Mouse (Mus musculus): ENCODE results near the gene Dnajc21. TPM values are rescaled to one million over a fixed set of nuclear protein-coding genes. Genes with fewer than 3 reads are reported as not detected.
A peak's percentile ranks its signal among the peaks of the same experiment; 100 is the strongest.

The Dnajc21 gene
- total RNA-seq, 2 experiments from 2014 or later: 18.7 to 21.6 TPM

DNA sequence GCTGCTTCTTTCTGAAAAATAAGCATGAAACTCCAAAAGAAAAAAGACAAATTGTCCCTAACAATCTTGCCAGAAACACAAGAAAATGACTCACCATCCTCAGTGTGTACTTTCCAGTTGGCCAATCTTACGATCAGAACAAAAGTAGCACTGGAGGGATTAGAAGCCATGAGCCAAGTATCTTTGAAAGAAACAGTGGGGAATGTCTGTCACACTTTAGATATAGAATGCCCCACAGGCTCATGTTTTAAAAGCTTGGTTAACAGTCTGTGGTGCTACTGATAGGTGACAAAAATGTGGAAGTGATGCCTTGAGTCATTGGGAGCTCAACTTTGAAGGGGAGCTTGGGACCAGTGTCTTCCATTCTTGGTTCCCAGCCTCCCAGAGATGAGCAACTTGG lies 28.0 kb downstream of the Dnajc21 start:
- no peak for DNase-seq
- intact Hi-C loops (cut with DNase I): loop anchor here (5.0 kb wide), 1 partner anchor 990 kb away; no protein-coding TSS in a partner anchor

DNA sequence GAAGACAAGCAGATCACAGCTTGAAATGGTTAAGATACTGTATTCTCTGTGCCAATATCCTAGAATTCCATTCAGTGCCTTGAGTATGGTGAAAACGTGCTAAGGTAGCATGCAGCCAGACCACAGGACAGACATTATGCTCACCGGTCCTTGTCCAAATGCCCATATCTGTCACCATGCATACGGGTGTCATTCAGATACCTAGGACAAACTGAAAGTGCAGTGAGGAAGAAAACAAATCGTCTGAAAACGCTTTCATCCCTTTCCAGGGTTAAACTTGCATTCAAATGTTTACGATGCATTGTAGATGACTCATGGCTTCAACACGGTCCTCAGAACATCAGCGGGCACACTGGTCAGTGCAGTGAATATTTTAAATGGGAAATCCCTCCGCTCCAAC lies 28.8 kb downstream of the Dnajc21 start:
- DNase-seq: no peak
- intact Hi-C loops (cut with DNase I): loop anchor here (5.0 kb wide), 1 partner anchor 989 kb away; no protein-coding TSS in a partner anchor

DNA sequence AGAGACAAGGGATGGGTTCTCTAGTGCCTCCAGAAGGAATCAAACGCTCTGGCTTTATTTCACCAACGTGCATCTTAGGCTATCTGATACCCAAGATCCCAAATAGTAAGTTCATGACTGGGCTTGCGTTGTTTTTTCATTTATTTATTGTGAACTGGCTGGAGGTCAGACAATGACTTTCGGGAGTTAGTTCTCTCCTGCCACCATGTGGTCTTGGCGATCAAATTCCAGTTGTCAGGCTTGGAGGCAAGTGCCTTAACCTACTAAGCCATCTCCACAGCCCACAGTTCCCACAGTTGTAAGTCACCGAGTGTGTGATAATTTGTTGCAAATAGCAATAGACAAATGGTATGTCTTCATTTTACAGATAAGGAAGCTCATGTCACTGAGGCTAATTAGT lies 30.4 kb downstream of the Dnajc21 start:
- DNase-seq: peak; percentile 21 to 39
- intact Hi-C loops (cut with DNase I): loop anchor here (5.0 kb wide), 1 partner anchor 988 kb away; no protein-coding TSS in a partner anchor

DNA sequence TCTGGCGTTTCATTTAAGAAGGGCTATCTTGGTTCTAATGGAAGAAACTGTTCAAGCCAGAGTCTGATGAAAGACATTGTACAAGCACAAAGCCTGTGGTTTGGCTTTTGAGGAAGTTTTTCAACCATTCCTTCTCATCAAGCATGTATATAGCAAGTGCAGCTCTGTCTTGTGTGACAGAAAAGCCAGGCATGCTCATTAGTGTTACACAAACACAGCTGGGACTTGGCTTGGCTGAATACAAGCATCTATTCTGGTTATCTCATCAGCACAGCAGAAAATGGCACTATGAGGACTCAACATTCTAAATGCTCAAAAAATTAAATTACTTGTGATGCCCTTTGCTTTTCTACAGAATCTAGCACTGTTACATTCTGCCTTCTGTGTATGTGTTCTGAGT lies 33.4 kb downstream of the Dnajc21 start:
- DNase-seq: no peak
- intact Hi-C loops (cut with DNase I): no loop called here

DNA sequence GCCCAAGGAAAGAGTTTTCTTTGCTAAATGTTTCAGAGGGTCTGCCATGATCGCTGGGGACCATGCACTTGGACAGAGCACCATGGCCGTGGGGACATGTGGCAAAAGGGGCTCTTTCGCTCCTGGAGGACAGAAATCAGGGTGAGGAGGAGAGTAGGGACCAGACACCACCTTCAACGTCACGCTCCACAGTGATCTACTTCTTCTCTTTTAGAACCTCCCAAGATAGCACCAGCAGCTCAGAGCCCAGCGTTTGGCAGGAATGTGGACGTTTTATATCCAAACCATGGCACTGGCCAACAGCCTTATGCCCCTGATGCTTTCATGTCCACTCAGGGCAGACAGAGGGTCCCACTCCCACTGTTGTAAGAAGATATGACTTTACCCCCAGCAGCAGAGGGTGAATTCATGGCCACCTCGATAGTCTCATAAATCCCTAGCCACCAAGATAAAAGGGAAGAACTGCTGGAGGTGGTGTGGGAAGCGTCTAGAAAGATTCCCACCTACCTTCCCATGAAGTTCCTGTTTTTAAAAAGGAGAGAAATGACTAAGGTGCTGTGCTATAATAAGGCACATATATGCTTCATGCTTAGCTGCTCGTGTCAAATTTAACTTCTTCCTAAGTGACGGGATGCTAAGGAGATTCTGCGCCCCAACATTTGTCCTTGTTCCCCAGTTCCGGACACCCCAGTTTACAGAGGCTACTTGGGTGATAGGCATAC lies 43.6 kb downstream of the Dnajc21 start:
- intact Hi-C loops (cut with DNase I): no loop called here
- no peak for DNase-seq

DNA sequence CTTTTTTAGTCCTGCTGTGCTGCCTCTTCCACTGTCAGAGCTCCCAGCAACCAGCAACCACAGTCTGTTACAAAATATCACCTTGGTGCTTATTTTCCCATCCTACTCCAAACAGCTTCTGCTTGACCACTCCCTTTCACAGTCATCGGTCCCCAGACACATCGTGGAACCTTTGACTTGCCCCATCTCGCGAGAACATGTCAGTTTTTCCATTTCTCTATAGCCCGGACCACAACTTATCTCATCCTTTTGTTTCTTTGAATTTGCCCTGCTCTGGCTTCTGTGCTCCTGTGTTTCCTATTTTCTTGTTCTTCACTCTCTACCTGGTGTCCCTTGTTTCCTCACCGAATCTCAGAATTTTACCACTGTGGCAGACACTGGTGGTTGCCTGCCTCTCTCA lies 44.2 kb downstream of the Dnajc21 start:
- DNase-seq: no peak

DNA sequence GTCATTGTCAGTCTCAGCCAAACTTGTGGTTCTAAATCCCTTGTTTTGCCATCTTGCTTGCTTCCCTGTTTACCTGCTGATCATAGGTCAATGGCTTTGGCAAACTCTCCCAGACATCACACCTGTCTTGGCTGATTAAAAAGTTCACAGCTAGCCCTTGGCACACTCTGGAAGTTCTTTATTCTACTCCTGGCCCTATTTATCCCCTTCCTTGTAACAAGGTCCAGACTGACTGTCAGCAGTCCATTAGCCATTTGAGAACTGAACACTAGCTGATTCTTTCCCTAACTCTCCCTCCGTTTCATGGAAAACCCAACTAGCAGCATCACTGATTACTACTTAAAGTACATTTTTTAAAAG lies 48.6 kb downstream of the Dnajc21 start:
- intact Hi-C loops (cut with DNase I): no loop called here
- DNase-seq: no peak

More for the DNA sequence above, 44.2 kb downstream of the Dnajc21 start:
- intact Hi-C loops (cut with DNase I): no loop called here

DNA sequence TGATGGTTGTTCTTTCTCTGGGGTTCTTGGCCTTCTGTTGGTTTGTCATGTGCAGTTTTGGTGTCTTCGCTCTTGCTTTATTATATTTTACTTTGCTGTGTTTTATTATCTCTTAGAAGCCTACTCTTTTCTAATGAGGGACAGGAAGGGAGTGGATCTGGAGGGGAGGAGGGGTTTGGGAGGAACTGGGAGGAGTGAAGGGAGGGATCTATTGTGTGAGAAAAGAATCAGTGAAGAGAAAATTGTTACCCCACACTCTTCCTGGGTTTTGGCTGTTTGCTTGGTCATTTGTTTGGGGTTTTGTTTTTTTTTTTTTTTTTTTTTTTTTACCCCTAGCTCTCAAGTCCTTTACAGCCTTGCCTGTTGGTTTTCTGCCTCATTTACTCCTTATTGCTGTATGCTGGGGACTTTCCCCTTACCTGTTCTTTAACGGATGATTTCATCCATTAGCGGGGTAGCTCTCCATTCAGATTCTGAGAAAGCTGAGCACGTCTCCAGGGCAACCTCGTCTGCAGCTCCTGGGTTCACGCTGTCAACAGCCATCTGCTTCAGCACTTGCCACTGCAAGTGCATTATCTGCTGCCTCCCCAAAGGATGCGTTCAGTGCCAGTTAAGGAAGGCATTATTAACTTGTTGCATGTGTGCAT lies 49.1 kb downstream of the Dnajc21 start:
- DNase-seq: no peak
- intact Hi-C loops (cut with DNase I): no loop called here

DNA sequence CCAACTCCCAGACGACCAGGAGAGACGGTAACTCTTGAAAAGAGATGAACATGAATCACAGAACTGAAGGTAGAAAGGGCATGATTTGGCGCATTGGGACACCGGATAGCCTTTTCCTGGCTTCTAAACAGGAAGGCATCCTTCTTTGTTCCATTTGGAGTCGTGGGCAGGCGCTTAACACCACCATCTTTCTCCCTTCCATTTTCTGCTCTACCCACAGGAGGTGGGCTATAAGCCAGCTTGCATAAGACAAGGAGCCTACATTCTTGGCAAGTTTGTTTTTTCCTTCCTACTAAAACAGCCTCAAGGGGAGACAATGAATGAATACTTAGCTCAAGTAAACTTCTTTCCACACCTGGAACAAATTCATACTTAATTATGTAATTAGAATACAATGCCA lies 56.7 kb downstream of the Dnajc21 start:
- intact Hi-C loops (cut with DNase I): no loop called here
- no peak for DNase-seq

DNA sequence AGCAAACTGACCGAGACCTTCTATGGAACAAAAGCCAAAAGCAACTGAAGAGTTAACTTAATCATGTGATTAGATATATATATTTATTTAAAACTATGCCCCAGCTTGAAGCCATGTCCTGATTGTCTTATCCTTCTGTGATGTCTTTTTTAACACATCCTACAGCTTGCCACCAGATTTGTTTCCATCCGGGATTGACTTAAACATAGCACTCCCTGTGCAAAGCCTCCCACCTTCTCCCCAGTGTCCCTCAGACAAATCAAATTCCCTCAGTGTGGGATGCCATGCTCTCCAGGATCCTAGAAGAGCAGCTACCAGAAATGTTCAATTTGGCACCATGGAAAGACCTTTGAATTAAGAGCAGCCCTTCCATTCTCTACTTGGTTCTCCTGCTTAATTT lies 59.4 kb downstream of the Dnajc21 start:
- intact Hi-C loops (cut with DNase I): no loop called here
- no peak for DNase-seq

DNA sequence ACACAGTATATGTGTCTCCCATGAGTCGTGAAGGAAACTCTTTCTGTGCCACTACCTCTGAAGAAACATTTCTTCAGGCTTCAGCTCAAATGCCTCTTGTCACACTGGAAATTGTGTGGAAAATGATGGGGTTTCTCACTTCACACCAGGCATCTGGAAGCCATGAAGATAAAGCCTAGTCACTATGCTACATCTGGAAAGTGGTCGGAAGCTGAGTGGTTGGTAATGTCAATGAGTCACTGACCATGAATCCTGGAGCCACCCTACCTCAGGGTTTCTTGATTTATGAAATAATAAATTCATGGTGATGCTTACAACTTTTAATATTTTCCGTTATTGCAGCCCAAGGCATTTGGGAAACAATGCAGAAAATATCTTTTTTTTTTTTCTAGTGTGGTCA lies 60.5 kb downstream of the Dnajc21 start:
- intact Hi-C loops (cut with DNase I): no loop called here
- DNase-seq: no peak

DNA sequence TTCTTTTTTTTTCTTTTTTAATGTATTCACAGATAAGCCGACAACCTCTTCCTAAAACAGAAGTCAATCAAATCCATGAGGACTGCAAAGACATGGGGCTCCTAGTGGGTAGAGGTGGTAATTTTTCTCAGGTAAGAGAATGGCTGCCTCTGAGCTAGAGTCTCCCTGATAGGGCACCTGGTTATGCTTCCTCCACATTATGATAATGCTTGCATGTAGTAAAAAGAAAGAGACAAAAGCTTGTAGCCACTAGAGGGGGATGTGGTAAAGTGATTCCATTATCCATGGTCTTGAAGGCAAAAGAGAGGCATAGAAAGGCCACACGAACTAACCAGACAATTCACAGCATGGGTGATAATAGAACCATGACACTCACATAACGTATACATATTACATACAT lies 69.9 kb downstream of the Dnajc21 start:
- DNase-seq: peak; percentile 6 to 7
- intact Hi-C loops (cut with DNase I): no loop called here

DNA sequence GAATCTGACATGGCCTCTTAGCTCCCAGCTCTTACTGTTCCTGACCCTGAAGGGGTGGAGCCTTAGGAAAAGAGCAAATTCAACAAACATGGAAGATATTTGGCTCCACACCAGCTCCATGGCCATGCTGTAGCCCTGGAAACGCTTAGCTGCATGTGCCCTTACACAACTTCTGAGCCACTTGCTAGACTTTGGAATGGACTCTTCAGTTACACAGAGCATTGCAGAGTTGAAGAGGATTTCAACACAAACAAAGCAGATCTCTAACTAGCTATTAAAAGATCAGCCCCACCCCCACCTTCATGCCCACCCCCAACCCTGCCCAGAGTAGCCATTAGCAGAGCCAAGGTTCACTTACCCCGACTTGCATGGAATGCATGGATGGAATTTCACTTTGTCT lies 70.5 kb downstream of the Dnajc21 start:
- DNase-seq: no peak
- intact Hi-C loops (cut with DNase I): no loop called here

Other genes starting within 250 kb of the Dnajc21 start
- not detected for gene Gm21973, start 145.1 kb downstream of the Dnajc21 start, total RNA-seq (2021)
- not detected for gene Agxt2, start 112.0 kb downstream of the Dnajc21 start, total RNA-seq (2021)
- 10 to 100 TPM; 23.3 to 25.3 TPM for gene Brix1, start 15.4 kb upstream of the Dnajc21 start, total RNA-seq (2021)
- 1 to 10 TPM; 6.6 to 8.9 TPM for gene Rad1, start 15.5 kb upstream of the Dnajc21 start, total RNA-seq (2021)
- not detected for gene Ttc23l, start 88.2 kb upstream of the Dnajc21 start, total RNA-seq (2021)
- gene Rai14, start 244.1 kb upstream of the Dnajc21 start, total RNA-seq (2021): 10 to 100 TPM in 1 of 2 experiments, 1 to 10 TPM in 1; 9.7 to 11.0 TPM